Mouse (Mus musculus) retina, postnatal 1 day (tissue): ENCODE results near the gene D930048N14Rik.
"Not testable (repeated sequence)": the region's sequence is repeated elsewhere in the genome, so short reads cannot be mapped to it uniquely, and the experiment has no call there.

Experiments used
- DNase-seq: peaks from one replicate; pipeline ENCODE4 v3.0.0-alpha.2; 2012

Gene D930048N14Rik

GRCm38 (mm10) chr11:51654891-51655290 lies 4.1 kb downstream of the D930048N14Rik start:
- no peak for DNase-seq

- DNase-seq: no peak
Measured at GRCm38 (mm10) chr11:51656798-51657521, 6.2 kb downstream of the D930048N14Rik start.

GRCm38 (mm10) chr11:51658291-51658690 lies 7.5 kb downstream of the D930048N14Rik start:
- DNase-seq: no peak

- DNase-seq: no peak
Measured at GRCm38 (mm10) chr11:51658705-51659104, 8.0 kb downstream of the D930048N14Rik start.

- no peak for DNase-seq
Measured at GRCm38 (mm10) chr11:51661867-51662365, 11.2 kb downstream of the D930048N14Rik start.

GRCm38 (mm10) chr11:51662632-51663031 lies 11.9 kb downstream of the D930048N14Rik start:
- DNase-seq: peak; percentile 21

GRCm38 (mm10) chr11:51664747-51665146 lies 14.0 kb downstream of the D930048N14Rik start:
- not testable (repeated sequence) for DNase-seq

- no peak for DNase-seq
Measured at GRCm38 (mm10) chr11:51670846-51671245, 20.1 kb downstream of the D930048N14Rik start.

- no peak for DNase-seq
Measured at GRCm38 (mm10) chr11:51671376-51671775, 20.6 kb downstream of the D930048N14Rik start.

GRCm38 (mm10) chr11:51673291-51673690 lies 22.5 kb downstream of the D930048N14Rik start:
- DNase-seq: no peak

GRCm38 (mm10) chr11:51675386-51675785 lies 24.6 kb downstream of the D930048N14Rik start:
- no peak for DNase-seq

- DNase-seq: no peak
Measured at GRCm38 (mm10) chr11:51677737-51678418, 27.1 kb downstream of the D930048N14Rik start.

- no peak for DNase-seq
Measured at GRCm38 (mm10) chr11:51679466-51679865, 28.7 kb downstream of the D930048N14Rik start.

GRCm38 (mm10) chr11:51681324-51681975 lies 30.7 kb downstream of the D930048N14Rik start:
- DNase-seq: peak; percentile 90

- no peak for DNase-seq
Measured at GRCm38 (mm10) chr11:51681976-51682374, 31.2 kb downstream of the D930048N14Rik start.

- DNase-seq: peak; percentile 100
Measured at GRCm38 (mm10) chr11:51688330-51689328, 37.9 kb downstream of the D930048N14Rik start, which contains the start of gene 0610009B22Rik. 0610009B22Rik (minus strand) TSS chr11:51688874.

GRCm38 (mm10) chr11:51689343-51689742 lies 38.6 kb downstream of the D930048N14Rik start:
- DNase-seq: no peak

GRCm38 (mm10) chr11:51690597-51690996 lies 39.8 kb downstream of the D930048N14Rik start:
- DNase-seq: not testable (repeated sequence)

GRCm38 (mm10) chr11:51694984-51695383 lies 44.2 kb downstream of the D930048N14Rik start:
- no peak for DNase-seq

- peak; percentile 8 for DNase-seq
Measured at GRCm38 (mm10) chr11:51702831-51703230, 52.1 kb downstream of the D930048N14Rik start.

GRCm38 (mm10) chr11:51703379-51703998 lies 52.7 kb downstream of the D930048N14Rik start:
- DNase-seq: peak; percentile 56

- no peak for DNase-seq
Measured at GRCm38 (mm10) chr11:51706451-51706850, 55.7 kb downstream of the D930048N14Rik start.
